Mouse (Mus musculus) liver, adult 2 months (tissue): Measurements from ENCODE around the gene Sh3bgr.

Source experiments
- CTCF ChIP-seq: fragments of 200-500 bp; IDR thresholded peaks from 2 replicates; pipeline ENCODE4 v1.5.1; 2011; ENCODE audit warnings: low read depth, low read length, control low read depth
- POLR2A ChIP-seq: fragments of 200-500 bp; IDR thresholded peaks from 2 replicates; pipeline ENCODE4 v1.6.1; 2011; ENCODE audit warnings: low read length, control low read depth; ENCODE audit not compliant: insufficient read depth; ENCODE audit errors: extremely low read depth

DNA sequence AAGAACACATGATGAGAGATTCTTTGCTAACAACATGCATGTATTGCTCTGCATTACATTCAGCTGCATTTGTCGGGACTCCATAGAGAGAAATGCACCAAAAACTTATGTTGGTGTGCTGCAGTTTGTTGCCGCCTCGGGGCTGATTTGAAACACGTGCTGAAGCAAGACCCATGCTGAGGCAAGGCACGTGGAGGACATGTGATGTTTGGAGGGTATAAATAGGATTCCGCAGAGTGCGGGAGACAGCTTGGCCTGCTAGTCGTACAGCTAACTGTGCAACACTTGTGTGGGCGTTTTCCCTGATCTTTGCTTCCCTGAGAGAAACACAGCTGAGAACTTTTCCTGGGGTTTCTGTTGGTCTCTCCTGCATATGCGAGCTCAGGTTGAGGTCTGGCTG is 9.5 kb downstream of the Sh3bgr start:
- no peak for TF ChIP-seq CTCF
- no peak for TF ChIP-seq POLR2A
